Mouse (Mus musculus): ENCODE data around the gene Rrn3. TPM values are rescaled to one million over a fixed set of nuclear protein-coding genes. Genes with fewer than 3 reads are reported as not detected.
"Not testable (repeated sequence)": the region's sequence is repeated elsewhere in the genome, so short reads cannot be mapped to it uniquely, and the experiment has no call there.

The Rrn3 gene
- total RNA-seq (2021), result 10 to 100 TPM; 33.3 to 36.5 TPM
- long read RNA-seq, experiment 1, transcript Rrn3-201 (18 exons, 3,582 nt), result major isoform, 73 of 84 reads
- long read RNA-seq, experiment 1, partial matches to known transcripts, result 0 of 84 reads
- long read RNA-seq, experiment 1, other reads (novel, unspliced or antisense), result 11 of 84 reads
- long read RNA-seq, experiment 2, transcript Rrn3-201 (18 exons, 3,582 nt), result major isoform, 63 of 79 reads
- long read RNA-seq, experiment 2, partial matches to known transcripts, result 7 of 79 reads
- long read RNA-seq, experiment 2, other reads (novel, unspliced or antisense), result 9 of 79 reads

DNA sequence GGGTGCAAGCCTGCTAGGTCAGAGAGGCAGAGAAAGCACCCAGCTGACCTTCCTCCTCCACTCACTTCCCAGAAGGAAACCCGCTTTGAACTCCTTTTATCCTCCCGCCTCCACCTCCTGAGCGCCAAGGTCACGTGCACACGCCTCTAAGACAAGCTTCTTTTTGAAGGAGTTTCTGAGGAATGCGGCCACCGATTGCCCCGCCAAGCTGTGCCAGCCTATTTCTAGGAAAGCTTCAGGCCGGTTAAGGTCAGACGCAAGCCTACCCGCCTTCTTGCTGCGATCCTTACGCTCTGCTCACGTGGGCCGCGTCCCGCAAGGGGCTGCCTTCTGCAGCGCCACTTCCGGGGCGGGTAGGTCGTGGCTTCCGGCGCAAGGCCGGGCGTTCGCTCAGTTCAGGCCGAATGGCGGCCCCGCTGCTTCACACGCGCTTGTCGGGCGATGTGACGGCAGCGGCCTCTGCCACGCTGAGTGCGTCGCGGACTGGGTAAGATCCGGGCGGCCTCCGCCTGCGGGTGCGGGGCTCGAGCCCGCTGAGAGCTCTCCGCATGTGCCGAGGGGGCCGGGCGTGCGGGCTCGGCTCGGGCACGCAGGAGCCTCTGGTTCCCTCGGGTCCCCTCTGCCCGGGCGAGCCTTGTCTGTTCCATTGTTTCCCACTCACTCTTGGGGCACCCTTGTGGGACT lies at the start of gene Rrn3:
Rrn3 (plus strand) TSS at position 356 of the 684 bp plus-strand sequence.
- DNase-seq (ENCODE audit: low spot score), result peak; percentile 88

- DNase-seq (ENCODE audit: low spot score), result no peak
These were observed 47.7 kb upstream of the Rrn3 start for GRCm38 (mm10) chr16:13732786-13733185.

DNA sequence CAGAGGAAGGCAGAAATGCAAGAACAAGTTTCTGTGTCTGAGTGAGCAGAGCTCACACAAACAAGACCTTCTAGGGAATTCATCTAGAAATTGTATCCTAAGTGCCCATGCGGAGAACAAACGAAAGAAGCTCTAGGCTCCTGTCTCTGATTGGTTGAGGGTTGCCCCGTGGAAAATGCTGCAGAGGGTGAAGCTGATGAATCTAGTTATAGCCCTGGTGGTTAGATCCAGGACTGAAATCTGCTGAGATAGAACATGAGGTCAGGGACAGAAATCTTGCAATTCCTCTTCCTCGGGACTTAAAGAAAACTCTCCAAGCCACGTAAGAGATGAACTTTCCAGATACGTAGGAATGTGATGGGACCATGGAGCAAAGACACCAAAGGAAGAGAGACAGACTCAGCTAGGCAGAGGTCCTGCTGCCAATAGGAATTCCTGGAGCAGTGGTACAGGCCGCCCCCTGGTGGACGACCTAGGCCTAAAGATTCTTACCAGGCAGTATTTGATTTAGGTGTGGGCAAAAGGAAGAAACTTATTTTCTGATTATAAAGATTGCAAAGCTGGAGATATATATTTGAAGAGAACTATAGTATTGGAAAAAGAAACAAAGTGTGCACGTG lies 46.9 kb upstream of the Rrn3 start:
- peak; percentile 69 for DNase-seq (ENCODE audit: low spot score)

- no peak for DNase-seq (ENCODE audit: low spot score)
These were observed 44.5 kb upstream of the Rrn3 start for GRCm38 (mm10) chr16:13735977-13736376.

DNA sequence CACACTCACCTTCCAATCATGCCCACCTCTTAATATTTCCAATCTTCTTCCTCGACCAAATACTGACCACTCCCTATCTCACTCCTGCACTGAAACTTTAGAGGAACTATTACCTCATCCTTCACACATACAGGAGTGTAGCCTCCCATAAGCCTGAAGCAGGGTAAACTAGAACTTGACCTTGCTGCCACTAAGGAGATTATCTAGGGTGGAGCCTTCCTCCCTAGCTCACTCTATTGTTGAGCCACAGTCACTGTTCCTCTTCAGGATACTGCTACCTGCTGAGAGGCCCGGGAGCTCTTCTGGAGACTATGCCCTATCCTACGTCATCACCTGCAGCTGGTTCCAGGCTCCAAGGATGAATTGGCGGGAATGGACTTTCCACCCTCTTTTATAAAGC lies 41.5 kb upstream of the Rrn3 start:
- DNase-seq (ENCODE audit: low spot score), result not testable (repeated sequence)

- DNase-seq (ENCODE audit: low spot score), result no peak
These were observed 39.7 kb upstream of the Rrn3 start for GRCm38 (mm10) chr16:13740844-13741243.

- no peak for DNase-seq (ENCODE audit: low spot score)
These were observed 32.8 kb upstream of the Rrn3 start for GRCm38 (mm10) chr16:13747708-13748107.

- no peak for DNase-seq (ENCODE audit: low spot score)
These were observed 32.4 kb upstream of the Rrn3 start for GRCm38 (mm10) chr16:13748124-13748523.

- DNase-seq (ENCODE audit: low spot score), result not testable (repeated sequence)
These were observed 31.7 kb upstream of the Rrn3 start for GRCm38 (mm10) chr16:13748813-13749212.

DNA sequence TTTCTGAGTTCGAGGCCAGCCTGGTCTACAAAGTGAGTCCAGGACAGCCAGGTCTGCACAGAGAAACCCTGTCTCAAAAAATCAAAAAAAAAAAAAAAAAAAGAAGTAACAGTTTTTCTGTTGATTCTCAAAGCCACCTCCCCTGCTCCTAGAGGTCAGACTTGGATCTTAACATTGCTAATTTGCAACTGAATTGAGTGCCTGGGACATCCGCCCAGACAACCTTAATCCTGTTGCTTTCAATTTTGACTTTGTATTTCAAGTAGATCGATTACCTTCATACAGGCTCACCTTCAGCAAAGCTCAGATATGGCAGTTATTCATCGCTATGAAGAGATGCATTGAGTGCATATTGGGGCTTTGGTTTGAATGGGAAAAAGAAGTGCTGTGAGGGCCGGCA lies 31.2 kb upstream of the Rrn3 start:
- DNase-seq (ENCODE audit: low spot score), result no peak

DNA sequence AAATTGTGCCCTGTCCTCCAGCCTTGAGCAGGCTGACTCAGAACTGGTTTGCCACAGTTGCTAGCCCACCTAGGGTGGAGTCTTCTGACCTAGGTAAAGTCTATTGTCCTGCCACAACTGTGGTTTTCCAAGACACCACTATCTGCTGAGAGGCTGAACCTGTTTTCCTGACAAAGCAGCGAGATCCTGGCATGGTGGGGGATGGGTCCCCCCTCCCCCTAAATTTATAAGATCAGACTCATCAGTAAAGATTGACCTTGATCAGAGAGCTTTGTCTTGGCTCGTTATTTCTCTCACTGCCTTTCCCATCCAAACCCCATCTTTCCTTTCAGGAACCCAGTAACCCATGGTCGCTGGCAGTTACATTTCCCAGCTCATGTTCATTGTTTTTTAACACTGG lies 30.5 kb upstream of the Rrn3 start:
- no peak for DNase-seq (ENCODE audit: low spot score)

GRCm38 (mm10) chr16:13750626-13751025 lies 29.9 kb upstream of the Rrn3 start:
- no peak for DNase-seq (ENCODE audit: low spot score)

- no peak for DNase-seq (ENCODE audit: low spot score)
These were observed 26.5 kb upstream of the Rrn3 start for GRCm38 (mm10) chr16:13753986-13754385.

DNA sequence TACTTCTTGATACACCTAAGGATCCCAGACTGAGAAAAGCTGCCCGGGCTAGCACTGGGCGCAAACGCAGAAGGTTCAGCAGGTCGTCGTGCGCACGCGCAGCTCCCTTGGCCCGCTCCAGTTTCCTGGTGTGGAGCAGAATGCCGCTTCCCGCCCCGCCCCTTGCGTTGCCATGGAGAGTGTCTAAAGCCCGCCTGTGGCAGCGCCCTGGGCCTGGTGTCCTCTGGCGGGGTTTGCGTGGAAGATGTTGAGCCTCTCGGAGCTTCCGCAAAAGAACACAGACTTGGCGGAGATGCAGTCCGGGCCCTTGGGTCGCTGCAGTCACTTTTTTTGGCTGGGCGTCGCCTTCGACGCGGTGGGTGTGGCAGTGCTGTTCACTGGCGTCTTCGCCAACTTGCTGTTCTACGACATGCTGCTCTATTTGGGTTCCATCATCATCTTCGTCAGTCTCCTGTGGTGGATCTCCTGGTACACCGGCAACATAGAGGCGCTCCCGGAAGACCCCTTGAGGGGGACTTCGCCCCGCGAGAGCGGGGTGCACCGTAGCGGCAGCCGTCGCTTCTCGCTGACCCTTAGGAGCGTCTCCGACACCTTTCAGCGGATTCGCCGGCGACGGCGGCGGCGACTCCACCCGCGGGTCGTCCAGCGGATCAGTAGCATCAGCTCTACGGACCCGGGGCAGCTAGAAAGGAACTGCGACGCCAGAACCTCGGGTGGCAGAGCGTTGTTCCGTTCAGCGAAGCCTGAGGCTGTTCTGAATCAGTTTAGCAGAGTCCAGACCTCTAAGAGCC lies 25.9 kb upstream of the Rrn3 start:
- peak; percentile 95 for DNase-seq (ENCODE audit: low spot score)

- DNase-seq (ENCODE audit: low spot score), result no peak
These were observed 22.7 kb upstream of the Rrn3 start for GRCm38 (mm10) chr16:13757823-13758222.

DNA sequence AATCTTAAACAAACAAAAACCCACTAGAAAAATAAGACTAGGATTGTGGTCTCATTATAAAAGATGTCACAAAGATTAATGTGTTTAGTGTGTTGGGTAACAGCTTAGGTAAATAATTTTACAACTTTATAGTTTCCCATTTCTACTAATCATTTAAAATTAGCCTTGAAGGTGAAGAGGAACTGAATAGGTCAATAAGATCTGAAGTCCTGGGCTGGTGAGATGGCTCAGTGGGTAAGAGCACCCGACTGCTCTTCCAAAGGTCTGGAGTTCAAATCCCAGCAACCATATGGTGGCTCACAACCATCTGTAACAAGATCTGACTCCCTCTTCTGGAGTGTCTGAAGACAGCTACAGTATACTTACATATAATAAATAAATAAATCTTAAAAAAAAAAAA lies 17.7 kb upstream of the Rrn3 start:
- not testable (repeated sequence) for DNase-seq (ENCODE audit: low spot score)

- no peak for DNase-seq (ENCODE audit: low spot score)
These were observed 16.0 kb upstream of the Rrn3 start for GRCm38 (mm10) chr16:13764519-13764918.

GRCm38 (mm10) chr16:13766367-13766766 lies 14.1 kb upstream of the Rrn3 start:
- DNase-seq (ENCODE audit: low spot score), result no peak

DNA sequence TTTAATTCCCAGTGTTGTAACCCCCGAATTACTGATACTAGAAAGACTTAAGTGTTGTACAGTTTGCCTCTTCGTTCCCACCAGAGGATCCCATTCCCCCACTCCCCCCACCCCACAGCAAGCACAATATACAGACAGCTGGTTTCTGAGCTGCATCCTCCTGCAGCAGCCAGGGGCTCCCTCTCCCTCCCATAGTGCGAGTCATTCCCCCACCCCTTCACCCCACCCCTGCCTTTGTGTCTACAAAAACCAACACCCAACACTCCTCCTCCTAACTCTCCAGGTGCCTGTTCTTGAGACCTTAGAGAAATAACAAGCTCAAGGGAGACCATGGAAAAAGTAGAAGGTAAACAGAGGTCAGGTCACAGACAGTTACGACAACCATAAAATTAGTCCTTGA lies 8.9 kb upstream of the Rrn3 start:
- DNase-seq (ENCODE audit: low spot score), result not testable (repeated sequence)

DNA sequence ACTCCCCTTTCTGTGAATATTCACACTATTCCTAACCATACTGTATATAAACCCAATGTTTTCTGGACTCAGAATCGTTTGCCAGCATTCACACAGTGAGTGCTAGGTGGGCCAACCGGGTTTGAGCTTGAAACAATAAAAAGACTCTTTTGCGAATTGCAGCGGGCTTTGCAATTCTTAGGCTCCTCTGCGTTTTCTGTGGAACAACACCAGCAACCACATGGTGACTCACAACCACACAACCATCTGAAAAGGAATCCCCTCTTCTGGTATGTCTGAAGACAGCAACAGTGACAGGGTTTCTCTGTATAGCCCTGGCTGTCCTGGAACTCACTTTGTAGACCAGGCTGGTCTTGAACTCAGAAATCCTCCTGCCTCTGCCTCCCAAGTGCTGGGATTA lies 8.5 kb upstream of the Rrn3 start:
- DNase-seq (ENCODE audit: low spot score), result not testable (repeated sequence)

DNA sequence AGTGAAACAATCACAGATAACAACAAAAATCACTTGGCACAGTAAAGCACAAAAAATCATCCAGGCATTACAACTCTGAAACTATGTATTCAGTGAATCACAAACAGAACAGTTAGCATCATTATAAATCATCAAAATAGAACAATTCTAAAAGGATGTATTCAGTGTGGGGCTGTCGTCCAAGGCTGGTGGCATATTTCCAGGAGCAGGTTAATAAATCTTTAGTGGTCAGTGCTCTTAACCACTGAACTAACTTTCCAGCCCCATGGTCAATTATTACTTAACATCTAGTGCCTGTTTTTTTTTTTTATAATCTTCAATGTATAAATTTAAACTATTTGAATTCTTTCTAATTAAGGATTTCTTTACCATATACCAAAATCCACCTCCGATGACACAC lies 6.5 kb upstream of the Rrn3 start:
- not testable (repeated sequence) for DNase-seq (ENCODE audit: low spot score)

GRCm38 (mm10) chr16:13774651-13775050 lies 5.9 kb upstream of the Rrn3 start:
- not testable (repeated sequence) for DNase-seq (ENCODE audit: low spot score)
